Mouse (Mus musculus) neural tube, embryonic 12.5 days (tissue): ENCODE results near the gene Kif3a. TPM values are rescaled to one million over a fixed set of nuclear protein-coding genes. Genes with fewer than 3 reads are reported as not detected.

ENCODE experiments used
- ATAC-seq: fragments of 200-750 bp; cut with Nextera tagmentation; 2 replicates; pipeline ENCODE4 v1.8.0; 2017; ENCODE audit warnings: low read depth, mild to moderate bottlenecking, moderate TSS enrichment, moderate library complexity; ENCODE audit not compliant: low FRiP score
- H3K27ac ChIP-seq: fragments of 300-500 bp; sonication (generic); 2 replicates; pipeline ENCODE4 v1.5.1; 2016
- H3K27me3 ChIP-seq: fragments of 300-500 bp; sonication (generic); replicated peaks from 2 replicates; pipeline ENCODE4 v1.6.1; 2016; ENCODE audit warnings: mild to moderate bottlenecking
- H3K36me3 ChIP-seq: fragments of 300-500 bp; sonication (generic); 2 replicates; pipeline ENCODE4 v1.6.1; 2016; ENCODE audit warnings: mild to moderate bottlenecking
- H3K4me1 ChIP-seq: fragments of 300-500 bp; sonication (generic); 2 replicates; pipeline ENCODE4 v1.6.1; 2016
- H3K4me2 ChIP-seq: fragments of 300-500 bp; sonication (generic); replicated peaks from 2 replicates; pipeline ENCODE4 v1.6.1; 2016; ENCODE audit warnings: mild to moderate bottlenecking
- H3K4me3 ChIP-seq: fragments of 300-500 bp; sonication (generic); 2 replicates; pipeline ENCODE4 v1.5.1; 2016
- H3K9ac ChIP-seq: fragments of 300-500 bp; sonication (generic); 2 replicates; pipeline ENCODE4 v1.6.1; 2016; ENCODE audit warnings: mild to moderate bottlenecking
- H3K9me3 ChIP-seq: fragments of 300-500 bp; sonication (generic); 2 replicates; pipeline ENCODE4 v1.6.1; 2016; ENCODE audit warnings: mild to moderate bottlenecking
- WGBS: fragments of 180-500 bp; shearing (Covaris S2); methylation state at CpG from one replicate; pipeline ENCODE4 v1.1.7; 2016; 5-methylcytosine and 5-hydroxymethylcytosine counted together
- polyA plus RNA-seq: library from polyadenylated mRNA; unstranded; fragments of >200 nt; fragmentation: Nextera tagmentation; extraction: Ambion mirVana; gene quantifications from 2 replicates; pipeline ENCODE4 v1.2.1, GENCODE M21; 2016

The Kif3a gene
- polyA plus RNA-seq, 1 experiment from 2014 or later, result 145 TPM

DNA sequence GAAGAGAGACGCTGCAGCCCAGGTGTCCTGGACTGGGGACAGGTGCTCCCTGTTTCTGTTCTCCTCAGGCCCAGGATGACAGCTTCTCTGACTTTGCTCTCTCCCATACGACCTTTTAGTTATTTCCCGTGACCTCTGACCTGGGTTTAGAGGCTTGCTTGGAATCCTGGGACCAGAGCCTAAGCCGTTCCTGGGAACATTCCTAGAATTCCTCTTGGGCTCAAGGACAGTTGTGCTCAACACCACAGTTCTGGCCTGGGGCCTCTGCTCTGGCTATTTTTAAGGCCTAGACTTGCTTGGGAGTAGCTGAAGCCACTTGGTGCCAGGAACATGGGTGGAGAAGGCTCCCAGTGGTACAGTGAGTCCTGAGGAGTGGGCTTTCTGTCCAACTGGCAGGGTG is 41.7 kb upstream of the Kif3a start:
- WGBS, result 53% methylated on average over 4 of the region's 4 CpGs
- Histone ChIP-seq H3K4me2 (no peak overlapping the region), H3K9me3 (no peaks in the 10 kb centered on the region), H3K36me3 (no peaks in the 10 kb centered on the region), H3K27ac (no peak overlapping the region), H3K9ac (no peak overlapping the region), H3K4me3 (no peak overlapping the region), H3K27me3 (no peaks in the 10 kb centered on the region), H3K4me1 (peaks cover 25% of the 10 kb centered on the region)
- no peak for ATAC-seq

DNA sequence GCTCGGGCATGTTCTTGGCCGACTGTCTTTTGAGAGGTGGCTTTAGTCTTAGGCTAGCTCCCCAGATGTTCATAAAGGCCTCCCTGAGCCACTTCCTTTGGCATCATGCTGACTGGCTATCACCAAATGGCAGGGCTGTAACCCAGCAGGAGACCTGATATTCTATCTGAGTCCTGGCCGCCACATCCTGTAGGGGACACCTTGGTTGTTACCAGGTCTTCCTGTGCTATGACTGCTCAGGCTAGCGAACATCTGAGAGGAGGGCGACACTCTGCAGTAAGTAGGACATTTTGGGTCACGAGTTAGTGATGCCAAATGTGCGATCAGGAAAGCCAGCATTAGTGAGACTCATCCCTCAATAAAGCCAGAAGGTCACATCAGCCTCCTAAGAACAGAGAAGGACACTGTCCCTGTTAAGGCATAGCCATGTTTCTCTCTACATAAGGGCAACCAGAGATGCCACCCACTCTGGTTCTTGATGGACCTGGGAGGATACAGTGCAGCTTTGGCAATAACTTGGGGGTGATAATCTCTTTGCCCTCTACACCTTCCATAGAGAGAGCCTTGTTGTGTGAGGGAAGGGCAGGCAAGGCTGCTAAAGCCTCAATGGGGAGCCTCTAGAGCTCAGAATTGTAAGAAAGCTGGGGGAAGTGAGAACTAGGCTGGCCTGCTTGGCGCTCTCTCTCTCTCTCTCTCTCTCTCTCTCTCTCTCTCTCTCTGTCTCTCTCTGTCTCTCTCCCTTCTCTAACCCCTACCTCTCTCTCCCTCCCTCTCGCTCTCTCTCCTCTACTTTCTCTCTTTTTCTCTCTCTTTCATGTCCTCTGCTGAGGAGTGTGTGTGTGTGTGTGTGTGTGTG is 38.6 kb upstream of the Kif3a start:
- Histone ChIP-seq H3K36me3 (no peaks in the 10 kb centered on the region), H3K4me3 (no peak overlapping the region), H3K4me1 (0 out of 2 replicates have a peak, but pooled peaks cover 4% of the 10 kb centered on the region), H3K9ac (no peak overlapping the region), H3K9me3 (no peaks in the 10 kb centered on the region), H3K27ac (no peak overlapping the region), H3K27me3 (no peaks in the 10 kb centered on the region), H3K4me2 (no peak overlapping the region)
- WGBS, result 65% methylated on average over 9 of the region's 9 CpGs
- ATAC-seq, result no peak

DNA sequence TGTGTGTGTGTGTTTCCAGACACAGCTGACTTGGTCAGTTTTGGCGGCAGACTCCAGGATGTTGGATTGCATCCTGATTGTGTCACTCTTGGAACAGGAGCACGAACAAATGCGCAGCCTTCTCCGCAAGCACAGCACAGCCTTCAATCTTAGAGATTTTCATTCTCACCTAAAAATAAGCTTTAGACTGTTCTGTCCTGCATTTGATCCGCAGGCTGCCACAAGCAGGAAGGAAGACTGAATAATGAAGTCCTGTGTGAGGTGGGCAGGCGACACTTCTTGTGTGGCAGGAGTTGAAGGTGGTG is 38.0 kb upstream of the Kif3a start:
- ATAC-seq, result no peak
- WGBS, result 67% methylated on average over 6 of the region's 6 CpGs
- H3K27me3 ChIP-seq, result no peaks in the 10 kb centered on the region

DNA sequence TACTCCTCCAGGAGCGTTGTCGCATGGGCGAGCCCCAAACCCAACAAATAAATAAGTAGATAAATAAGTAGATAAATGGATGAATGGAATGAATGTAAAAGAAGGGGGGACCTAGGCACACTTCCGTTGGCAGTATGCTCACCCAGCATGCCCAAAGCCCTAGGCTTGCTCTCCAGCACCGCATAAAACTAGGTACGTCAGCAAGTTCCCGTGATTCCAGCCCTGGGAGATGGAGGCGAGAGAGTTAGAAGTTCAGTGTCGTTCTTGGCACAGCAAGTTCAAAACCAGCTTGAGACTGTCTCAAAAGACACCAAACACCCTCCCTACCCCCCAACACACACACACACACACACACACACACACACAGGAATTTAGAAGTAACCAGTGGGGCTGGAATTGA is 37.2 kb upstream of the Kif3a start:
- 88% methylated on average over 9 of the region's 9 CpGs for WGBS
- no peak for ATAC-seq
- H3K9me3 ChIP-seq, result no peaks in the 10 kb centered on the region

More for the DNA sequence above, 38.0 kb upstream of the Kif3a start:
- 0 out of 2 replicates have a peak, but pooled peaks cover 4% of the 10 kb centered on the region for H3K4me1 ChIP-seq
- H3K9ac ChIP-seq, result no peak overlapping the region
- H3K4me3 ChIP-seq, result no peak overlapping the region
- H3K27ac ChIP-seq, result no peak overlapping the region
- no peaks in the 10 kb centered on the region for H3K9me3 ChIP-seq
- H3K4me2 ChIP-seq, result no peak overlapping the region
- H3K36me3 ChIP-seq, result peaks cover 3% of the 10 kb centered on the region

DNA sequence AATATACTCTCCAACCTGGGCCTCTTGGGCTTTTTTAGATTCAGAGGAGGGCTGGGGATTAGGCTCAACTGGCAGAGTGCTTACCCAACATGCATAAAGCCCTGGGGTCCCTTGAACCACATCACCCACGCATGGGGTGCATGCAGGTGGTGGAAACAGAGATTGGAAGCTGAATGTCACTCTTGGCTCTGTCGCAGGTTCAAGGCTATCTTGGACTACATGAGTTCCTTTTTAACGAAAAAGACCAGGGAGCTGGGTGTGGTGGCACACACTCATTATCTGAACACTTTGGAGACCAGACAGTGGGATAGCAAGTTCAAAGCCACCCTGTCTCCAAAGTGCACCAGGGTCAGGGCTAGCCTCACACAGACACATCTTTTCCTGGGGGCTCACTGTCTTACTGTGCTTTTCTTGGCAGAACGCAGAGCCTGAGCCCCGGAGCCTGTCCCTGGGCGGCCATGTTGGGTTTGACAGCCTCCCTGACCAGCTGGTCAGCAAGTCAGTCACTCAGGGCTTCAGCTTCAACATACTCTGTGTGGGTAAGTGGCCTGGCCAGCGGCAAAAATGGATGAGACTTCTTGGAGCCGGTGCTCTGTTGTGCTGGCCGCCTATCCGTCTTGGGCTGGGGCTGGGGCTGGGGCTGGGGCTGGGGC is 35.5 kb upstream of the Kif3a start:
- WGBS, result 89% methylated on average over 10 of the region's 10 CpGs
- Histone ChIP-seq H3K9ac (no peak overlapping the region), H3K27ac (no peak overlapping the region), H3K36me3 (peaks cover 28% of the 10 kb centered on the region), H3K4me3 (no peak overlapping the region), H3K27me3 (no peaks in the 10 kb centered on the region), H3K4me2 (no peak overlapping the region), H3K4me1 (0 out of 2 replicates have a peak, but pooled peaks cover 4% of the 10 kb centered on the region), H3K9me3 (no peaks in the 10 kb centered on the region)
- no peak for ATAC-seq

More for the DNA sequence above, 37.2 kb upstream of the Kif3a start:
- Histone ChIP-seq H3K4me1 (0 out of 2 replicates have a peak, but pooled peaks cover 4% of the 10 kb centered on the region), H3K27me3 (no peaks in the 10 kb centered on the region), H3K4me2 (no peak overlapping the region), H3K9ac (no peak overlapping the region), H3K4me3 (no peak overlapping the region), H3K27ac (no peak overlapping the region), H3K36me3 (peaks cover 11% of the 10 kb centered on the region)

DNA sequence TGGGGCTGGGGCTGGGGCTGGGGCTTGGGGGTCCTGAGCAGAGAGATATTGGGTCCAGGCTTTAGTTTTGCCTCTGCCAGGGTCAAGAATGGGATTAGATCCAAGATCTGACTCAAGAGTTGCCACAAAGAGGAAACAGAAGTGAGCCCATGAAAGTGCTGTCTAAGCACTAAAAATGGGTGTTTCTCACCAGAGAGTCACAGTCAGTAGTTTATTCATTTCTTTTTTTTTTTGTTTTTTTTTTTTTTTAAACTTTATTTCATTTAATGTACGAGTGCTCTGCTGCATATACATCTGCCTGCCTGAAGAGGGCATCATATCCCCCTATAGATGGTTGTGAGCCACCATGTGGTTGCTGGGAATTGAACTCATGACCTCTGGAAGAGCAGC is 35.0 kb upstream of the Kif3a start:
- no peak for ATAC-seq
- no peak overlapping the region for H3K9ac ChIP-seq
- 83% methylated on average over 1 of the region's 1 CpGs for WGBS
- no peak overlapping the region for H3K27ac ChIP-seq
- H3K4me1 ChIP-seq, result 0 out of 2 replicates have a peak, but pooled peaks cover 4% of the 10 kb centered on the region
- H3K9me3 ChIP-seq, result no peaks in the 10 kb centered on the region
- no peaks in the 10 kb centered on the region for H3K27me3 ChIP-seq
- H3K4me2 ChIP-seq, result no peak overlapping the region
- peaks cover 34% of the 10 kb centered on the region for H3K36me3 ChIP-seq
- H3K4me3 ChIP-seq, result no peak overlapping the region

DNA sequence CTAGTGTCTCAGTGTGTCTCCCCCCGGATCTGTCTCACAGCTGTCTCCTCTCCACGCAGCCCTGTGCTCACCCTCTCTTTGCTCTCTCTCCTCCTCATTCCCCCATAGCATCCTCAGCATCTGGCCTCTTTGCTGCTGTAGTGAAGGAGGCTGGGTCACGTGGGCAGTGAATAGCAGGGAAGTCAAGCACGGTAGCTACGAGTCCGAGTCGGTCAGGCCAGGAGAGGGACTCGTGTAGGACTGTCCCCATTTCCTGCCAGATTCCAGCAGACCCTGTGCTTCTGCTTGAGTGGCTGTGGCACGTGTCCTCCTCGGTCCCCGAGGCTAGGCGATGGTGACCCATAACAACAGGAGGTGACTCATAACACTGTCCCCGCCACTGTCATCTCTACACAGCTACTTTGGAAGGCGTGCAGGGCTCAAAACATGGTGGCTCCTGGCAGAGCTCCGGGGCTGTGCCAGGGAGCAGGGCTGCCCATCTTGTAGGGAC is 28.1 kb upstream of the Kif3a start:
- peaks cover 54% of the 10 kb centered on the region for H3K36me3 ChIP-seq
- ATAC-seq, result no peak

DNA sequence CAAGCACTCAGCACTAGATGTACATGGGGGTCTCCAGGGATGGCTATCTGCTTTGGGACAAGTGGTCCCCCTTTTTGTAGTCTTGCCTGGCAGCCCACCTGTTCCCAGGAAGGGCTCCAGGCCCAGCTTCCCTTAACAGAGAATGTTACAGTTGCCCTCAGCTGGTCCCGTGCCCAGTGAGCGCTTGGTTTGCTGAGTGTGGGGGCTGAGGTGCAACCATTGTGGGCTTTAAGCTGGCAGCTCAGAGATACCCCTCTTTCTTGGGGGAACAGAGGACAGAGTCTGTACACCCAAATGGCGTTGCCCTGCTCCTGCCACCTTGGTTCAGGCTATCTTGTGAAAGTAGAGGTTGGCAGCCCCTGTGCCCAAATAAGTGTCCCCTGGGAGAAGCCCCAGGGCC is 26.8 kb upstream of the Kif3a start:
- H3K27me3 ChIP-seq, result no peaks in the 10 kb centered on the region
- no peak overlapping the region for H3K4me2 ChIP-seq
- H3K36me3 ChIP-seq, result peaks cover 41% of the 10 kb centered on the region
- no peak overlapping the region for H3K9ac ChIP-seq
- no peak for ATAC-seq
- H3K4me1 ChIP-seq, result no peaks in the 10 kb centered on the region
- H3K27ac ChIP-seq, result no peak overlapping the region
- 94% methylated on average over 3 of the region's 3 CpGs for WGBS
- H3K9me3 ChIP-seq, result no peaks in the 10 kb centered on the region
- H3K4me3 ChIP-seq, result no peak overlapping the region

More for the DNA sequence above, 28.1 kb upstream of the Kif3a start:
- WGBS, result 70% methylated on average over 15 of the region's 15 CpGs
- Histone ChIP-seq H3K9me3 (no peaks in the 10 kb centered on the region), H3K4me2 (no peak overlapping the region), H3K4me3 (no peak overlapping the region), H3K9ac (no peak overlapping the region), H3K4me1 (no peaks in the 10 kb centered on the region), H3K27ac (no peak overlapping the region), H3K27me3 (no peaks in the 10 kb centered on the region)

DNA sequence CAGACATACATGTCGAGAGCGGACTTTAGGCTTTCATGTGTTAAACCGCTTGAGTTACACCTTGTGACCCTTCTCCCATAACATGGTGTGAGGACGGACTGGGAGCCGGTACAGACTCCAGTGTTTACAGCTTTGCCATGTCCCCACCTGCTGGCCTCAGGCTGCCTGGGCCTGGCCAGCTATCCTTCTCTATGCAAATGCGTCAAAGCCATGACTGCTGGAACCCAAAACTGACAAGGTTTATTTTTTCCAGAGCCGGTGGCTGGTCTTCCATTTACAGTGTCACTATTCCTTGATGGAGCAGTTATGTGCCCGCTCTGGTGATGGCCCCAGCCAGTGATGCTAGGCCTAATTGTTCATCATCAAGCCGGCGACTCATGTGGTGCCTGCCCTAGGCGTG is 26.0 kb upstream of the Kif3a start:
- Histone ChIP-seq H3K4me3 (no peak overlapping the region), H3K27me3 (no peaks in the 10 kb centered on the region), H3K9me3 (no peaks in the 10 kb centered on the region), H3K27ac (no peak overlapping the region), H3K4me1 (peaks cover 4% of the 10 kb centered on the region), H3K36me3 (peaks cover 32% of the 10 kb centered on the region), H3K9ac (no peak overlapping the region), H3K4me2 (no peak overlapping the region)
- WGBS, result 84% methylated on average over 11 of the region's 11 CpGs
- no peak for ATAC-seq

DNA sequence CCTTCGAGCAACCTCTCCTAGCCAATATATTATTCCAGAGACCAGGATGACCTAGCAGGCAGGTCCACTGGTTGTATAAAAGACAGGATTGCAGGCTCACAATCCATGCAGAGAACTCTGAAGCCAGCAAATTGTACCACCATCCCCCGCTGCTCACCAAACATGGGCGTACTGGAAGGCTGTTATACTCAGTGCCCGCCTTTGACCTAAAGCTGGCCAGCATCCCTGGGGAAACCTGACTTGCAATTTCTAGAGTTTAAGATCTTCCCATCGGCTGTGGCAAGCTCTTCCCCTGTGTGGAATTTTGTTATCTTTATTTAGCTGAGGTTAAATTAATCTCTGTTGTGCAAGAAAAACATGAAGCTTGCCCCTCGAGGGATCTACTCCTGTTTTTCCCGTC is 24.2 kb upstream of the Kif3a start:
- no peak for ATAC-seq
- no peak overlapping the region for H3K4me3 ChIP-seq
- H3K4me1 ChIP-seq, result peaks cover 6% of the 10 kb centered on the region
- H3K9me3 ChIP-seq, result no peaks in the 10 kb centered on the region
- H3K27me3 ChIP-seq, result no peaks in the 10 kb centered on the region
- H3K4me2 ChIP-seq, result no peak overlapping the region
- H3K9ac ChIP-seq, result no peak overlapping the region
- 77% methylated on average over 7 of the region's 7 CpGs for WGBS
- no peak overlapping the region for H3K27ac ChIP-seq
- H3K36me3 ChIP-seq, result peaks cover 16% of the 10 kb centered on the region

DNA sequence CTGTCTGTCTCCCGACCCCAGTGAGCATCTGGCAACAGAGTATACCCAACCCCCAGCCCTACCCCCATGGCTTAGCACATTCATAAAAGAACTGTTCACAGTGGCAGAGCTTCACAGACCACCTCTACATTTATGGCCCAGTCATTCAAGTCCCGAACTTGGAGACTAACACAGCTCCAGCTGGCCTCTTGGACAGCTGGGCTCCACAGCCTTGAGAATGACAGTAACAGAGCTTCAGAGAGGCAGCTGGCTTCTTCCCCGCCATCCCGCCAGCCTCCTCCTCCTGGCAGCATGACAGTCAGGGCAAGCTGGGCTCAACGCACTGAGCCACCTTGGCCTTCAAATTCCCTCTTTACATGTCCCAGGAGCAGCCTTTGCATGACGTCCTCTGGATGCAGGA is 20.9 kb upstream of the Kif3a start:
- Histone ChIP-seq H3K4me2 (no peak overlapping the region), H3K4me1 (peaks cover 6% of the 10 kb centered on the region), H3K27ac (no peak overlapping the region), H3K4me3 (no peak overlapping the region), H3K9me3 (no peaks in the 10 kb centered on the region), H3K27me3 (no peaks in the 10 kb centered on the region), H3K9ac (no peak overlapping the region), H3K36me3 (peaks cover 9% of the 10 kb centered on the region; the same call in 1 of the 2 replicates)
- no peak for ATAC-seq
- 39% methylated on average over 6 of the region's 6 CpGs for WGBS

DNA sequence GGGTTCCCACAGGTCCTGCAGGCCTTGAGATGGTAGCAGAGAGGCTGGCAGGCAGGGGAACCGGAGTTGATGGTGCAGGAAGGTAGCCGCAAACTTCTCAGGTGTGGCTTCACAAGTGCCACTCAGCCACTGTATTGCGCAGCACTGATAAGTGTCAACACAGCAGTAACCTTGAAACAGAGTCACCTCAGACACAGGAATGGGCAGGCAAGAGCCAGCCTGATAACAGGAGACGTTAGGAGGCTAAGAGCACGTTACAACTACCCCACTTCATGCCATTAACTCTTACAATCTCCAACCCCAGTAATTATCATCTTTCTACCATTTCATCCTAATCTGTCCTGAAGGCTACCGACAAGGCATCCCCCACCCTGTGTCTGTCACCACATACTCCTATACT is 19.6 kb upstream of the Kif3a start:
- peaks cover 6% of the 10 kb centered on the region for H3K4me1 ChIP-seq
- no peak overlapping the region for H3K4me2 ChIP-seq
- no peak overlapping the region for H3K27ac ChIP-seq
- H3K9me3 ChIP-seq, result no peaks in the 10 kb centered on the region
- H3K9ac ChIP-seq, result no peak overlapping the region
- H3K4me3 ChIP-seq, result no peak overlapping the region
- H3K27me3 ChIP-seq, result no peaks in the 10 kb centered on the region
- H3K36me3 ChIP-seq, result peaks cover 2% of the 10 kb centered on the region; the same call in 1 of the 2 replicates
- WGBS, result 89% methylated on average over 6 of the region's 6 CpGs
- ATAC-seq, result no peak
